Mouse (Mus musculus): Measurements from ENCODE around the gene Gga1.

Gga1 gene

GRCm38 (mm10) chr15:78903243-78903642 lies 26.3 kb downstream of the Gga1 start:
- 0 out of 2 replicates have a peak, but pooled peaks have one; percentile 22 for ATAC-seq (ENCODE audit: insufficient number of reproducible peaks, low FRiP score, low TSS enrichment)

GRCm38 (mm10) chr15:78908399-78908798 lies 31.4 kb downstream of the Gga1 start:
- ATAC-seq (ENCODE audit: insufficient number of reproducible peaks, low FRiP score, low TSS enrichment), result no peak

- no peak for ATAC-seq (ENCODE audit: insufficient number of reproducible peaks, low FRiP score, low TSS enrichment)
Observed at GRCm38 (mm10) chr15:78908982-78909381, 32.0 kb downstream of the Gga1 start.

- no peak for ATAC-seq (ENCODE audit: insufficient number of reproducible peaks, low FRiP score, low TSS enrichment)
Observed at GRCm38 (mm10) chr15:78912040-78912439, 35.0 kb downstream of the Gga1 start.

- peak; percentile 87 for ATAC-seq (ENCODE audit: insufficient number of reproducible peaks, low FRiP score, low TSS enrichment)
Observed at GRCm38 (mm10) chr15:78913632-78914090, 36.7 kb downstream of the Gga1 start, which contains the start of gene Pdxp. Gene Pdxp (plus strand): TSS chr15:78913919.

GRCm38 (mm10) chr15:78914091-78914822 lies 37.3 kb downstream of the Gga1 start:
- ATAC-seq (ENCODE audit: insufficient number of reproducible peaks, low FRiP score, low TSS enrichment), result peak; percentile 17; the same call in 1 of the 2 replicates

GRCm38 (mm10) chr15:78914823-78915659 lies 38.1 kb downstream of the Gga1 start:
- no peak for ATAC-seq (ENCODE audit: insufficient number of reproducible peaks, low FRiP score, low TSS enrichment)

GRCm38 (mm10) chr15:78915660-78916017 lies 38.6 kb downstream of the Gga1 start:
- 0 out of 2 replicates have a peak, but pooled peaks have one; percentile 18 for ATAC-seq (ENCODE audit: insufficient number of reproducible peaks, low FRiP score, low TSS enrichment)

- ATAC-seq (ENCODE audit: insufficient number of reproducible peaks, low FRiP score, low TSS enrichment), result no peak
Observed at GRCm38 (mm10) chr15:78916052-78916826, 39.2 kb downstream of the Gga1 start.

- no peak for ATAC-seq (ENCODE audit: insufficient number of reproducible peaks, low FRiP score, low TSS enrichment)
Observed at GRCm38 (mm10) chr15:78918126-78918525, 41.1 kb downstream of the Gga1 start.

GRCm38 (mm10) chr15:78919914-78920313 lies 42.9 kb downstream of the Gga1 start:
- ATAC-seq (ENCODE audit: insufficient number of reproducible peaks, low FRiP score, low TSS enrichment), result no peak

GRCm38 (mm10) chr15:78922700-78923099 lies 45.7 kb downstream of the Gga1 start:
- ATAC-seq (ENCODE audit: insufficient number of reproducible peaks, low FRiP score, low TSS enrichment), result no peak

- no peak for ATAC-seq (ENCODE audit: insufficient number of reproducible peaks, low FRiP score, low TSS enrichment)
Observed at GRCm38 (mm10) chr15:78923585-78923984, 46.6 kb downstream of the Gga1 start.

GRCm38 (mm10) chr15:78925129-78925528 lies 48.1 kb downstream of the Gga1 start:
- ATAC-seq (ENCODE audit: insufficient number of reproducible peaks, low FRiP score, low TSS enrichment), result no peak

- peak; percentile 71; the same call in 1 of the 2 replicates for ATAC-seq (ENCODE audit: insufficient number of reproducible peaks, low FRiP score, low TSS enrichment)
Observed at GRCm38 (mm10) chr15:78926021-78926919, 49.3 kb downstream of the Gga1 start, which contains the start of gene Lgals1. Gene Lgals1 (plus strand): TSS chr15:78926725.

- no peak for ATAC-seq (ENCODE audit: insufficient number of reproducible peaks, low FRiP score, low TSS enrichment)
Observed at GRCm38 (mm10) chr15:78927021-78927787, 50.2 kb downstream of the Gga1 start.

- no peak for ATAC-seq (ENCODE audit: insufficient number of reproducible peaks, low FRiP score, low TSS enrichment)
Observed at GRCm38 (mm10) chr15:78927788-78928457, 50.9 kb downstream of the Gga1 start.

- ATAC-seq (ENCODE audit: insufficient number of reproducible peaks, low FRiP score, low TSS enrichment), result no peak
Observed at GRCm38 (mm10) chr15:78928539-78928938, 51.5 kb downstream of the Gga1 start.

Measured in cerebellum, adult (tissue).